Mouse (Mus musculus) lung, adult 2 months (tissue): Measurements from ENCODE around the gene Nek8.

Experiments
- CTCF ChIP-seq: fragments of 200-500 bp; IDR thresholded peaks from 2 replicates; pipeline ENCODE4 v1.5.1; 2011; ENCODE audit warnings: mild to moderate bottlenecking, low read length, control low read depth; ENCODE audit not compliant: insufficient read depth
- POLR2A ChIP-seq: fragments of 200-500 bp; IDR thresholded peaks from 2 replicates; pipeline ENCODE4 v1.6.1; 2011; ENCODE audit warnings: low read depth, mild to moderate bottlenecking, control low read depth, low read length, borderline replicate concordance; ENCODE audit errors: extremely low read depth

- TF ChIP-seq POLR2A: no peak
- TF ChIP-seq CTCF: no peak
Observed at GRCm38 (mm10) chr11:78179438-78179999, 3.0 kb upstream of the Nek8 start.
